Mouse (Mus musculus) layer of hippocampus, adult 9-11 months (tissue): ENCODE measurements around the gene Gpr176.
A peak's percentile ranks its signal among the peaks of the same experiment; 100 is the strongest.

Experiments
- DNase-seq: peaks from one replicate; pipeline ENCODE4 v3.0.0; 2022

Gpr176 gene

GRCm38 (mm10) chr2:118372561-118372900, 688 bp downstream of the Gpr176 start:
- DNase-seq = no peak

GRCm38 (mm10) chr2:118371841-118372240, 1.4 kb downstream of the Gpr176 start:
- no peak for DNase-seq

- DNase-seq = no peak
These were observed 18.0 kb downstream of the Gpr176 start for GRCm38 (mm10) chr2:118355138-118355719.

- DNase-seq = no peak
These were observed 19.3 kb downstream of the Gpr176 start for GRCm38 (mm10) chr2:118353916-118354403.

- DNase-seq = no peak
These were observed 19.7 kb downstream of the Gpr176 start for GRCm38 (mm10) chr2:118353498-118353897.

GRCm38 (mm10) chr2:118345535-118345934, 27.7 kb downstream of the Gpr176 start:
- no peak for DNase-seq

- no peak for DNase-seq
These were observed 29.3 kb downstream of the Gpr176 start for GRCm38 (mm10) chr2:118343897-118344296.

- DNase-seq = no peak
These were observed 31.9 kb downstream of the Gpr176 start for GRCm38 (mm10) chr2:118341295-118341694.

- no peak for DNase-seq
These were observed 37.1 kb downstream of the Gpr176 start for GRCm38 (mm10) chr2:118336084-118336483.

GRCm38 (mm10) chr2:118322663-118323062, 50.6 kb downstream of the Gpr176 start:
- no peak for DNase-seq

GRCm38 (mm10) chr2:118321804-118322203, 51.4 kb downstream of the Gpr176 start:
- no peak for DNase-seq

- no peak for DNase-seq
These were observed 52.1 kb downstream of the Gpr176 start for GRCm38 (mm10) chr2:118321094-118321493.

GRCm38 (mm10) chr2:118320519-118320918, 52.7 kb downstream of the Gpr176 start:
- DNase-seq = no peak

- DNase-seq = no peak
These were observed 54.0 kb downstream of the Gpr176 start for GRCm38 (mm10) chr2:118319176-118319575.

GRCm38 (mm10) chr2:118316939-118317338, 56.3 kb downstream of the Gpr176 start:
- no peak for DNase-seq

GRCm38 (mm10) chr2:118315656-118316402, 57.4 kb downstream of the Gpr176 start:
- DNase-seq = no peak

GRCm38 (mm10) chr2:118307561-118307960, 65.7 kb downstream of the Gpr176 start:
- peak; percentile 74 for DNase-seq

- no peak for DNase-seq
These were observed 66.3 kb downstream of the Gpr176 start for GRCm38 (mm10) chr2:118306966-118307365.

- DNase-seq = no peak
These were observed 66.7 kb downstream of the Gpr176 start for GRCm38 (mm10) chr2:118306522-118306895.

- no peak for DNase-seq
These were observed 67.2 kb downstream of the Gpr176 start for GRCm38 (mm10) chr2:118305827-118306521.

GRCm38 (mm10) chr2:118303456-118303855, 69.8 kb downstream of the Gpr176 start:
- DNase-seq = no peak

- DNase-seq = no peak
These were observed 71.6 kb downstream of the Gpr176 start for GRCm38 (mm10) chr2:118301656-118302055.

- no peak for DNase-seq
These were observed 72.1 kb downstream of the Gpr176 start for GRCm38 (mm10) chr2:118301041-118301545.

GRCm38 (mm10) chr2:118299981-118300380, 73.2 kb downstream of the Gpr176 start:
- DNase-seq = no peak
